Mouse (Mus musculus) cerebellum, adult 11 months (tissue): ENCODE data around the gene Ccdc149.

Source experiments
- DNase-seq: peaks from one replicate; pipeline ENCODE4 v3.0.0; 2022

Ccdc149 gene

GRCm38 (mm10) chr5:52367866-52368840 lies 103.2 kb downstream of the Ccdc149 start:
- no peak for DNase-seq

GRCm38 (mm10) chr5:52366661-52367060 lies 104.7 kb downstream of the Ccdc149 start:
- no peak for DNase-seq

GRCm38 (mm10) chr5:52365930-52366329 lies 105.4 kb downstream of the Ccdc149 start:
- no peak for DNase-seq

GRCm38 (mm10) chr5:52364521-52364920 lies 106.8 kb downstream of the Ccdc149 start:
- DNase-seq: no peak

GRCm38 (mm10) chr5:52363468-52364150 lies 107.7 kb downstream of the Ccdc149 start, which contains the start of gene Sod3:
TSS of gene Sod3 (plus strand) at chr5:52363791.
- DNase-seq: no peak

GRCm38 (mm10) chr5:52362776-52363467 lies 108.4 kb downstream of the Ccdc149 start:
- no peak for DNase-seq

GRCm38 (mm10) chr5:52360286-52361049 lies 110.9 kb downstream of the Ccdc149 start:
- DNase-seq: no peak

GRCm38 (mm10) chr5:52358120-52358519 lies 113.2 kb downstream of the Ccdc149 start:
- no peak for DNase-seq

GRCm38 (mm10) chr5:52357175-52357754 lies 114.1 kb downstream of the Ccdc149 start:
- no peak for DNase-seq

- DNase-seq: no peak
Observed at GRCm38 (mm10) chr5:52355612-52356011, 115.7 kb downstream of the Ccdc149 start.

GRCm38 (mm10) chr5:52354441-52354840 lies 116.9 kb downstream of the Ccdc149 start:
- DNase-seq: no peak

GRCm38 (mm10) chr5:52352730-52353129 lies 118.6 kb downstream of the Ccdc149 start:
- no peak for DNase-seq

- DNase-seq: no peak
Observed at GRCm38 (mm10) chr5:52351561-52351960, 119.8 kb downstream of the Ccdc149 start.

GRCm38 (mm10) chr5:52350451-52350850 lies 120.9 kb downstream of the Ccdc149 start:
- no peak for DNase-seq

- no peak for DNase-seq
Observed at GRCm38 (mm10) chr5:52346890-52347289, 124.4 kb downstream of the Ccdc149 start.

GRCm38 (mm10) chr5:52339134-52339533 lies 132.2 kb downstream of the Ccdc149 start:
- no peak for DNase-seq

- no peak for DNase-seq
Observed at GRCm38 (mm10) chr5:52335590-52335989, 135.7 kb downstream of the Ccdc149 start.

- DNase-seq: no peak
Observed at GRCm38 (mm10) chr5:52332120-52332519, 139.2 kb downstream of the Ccdc149 start.
